Mouse (Mus musculus) bone marrow macrophage, adult 2 months (primary cell): Measurements from ENCODE around the gene Lsmem1.
A peak's percentile ranks its signal among the peaks of the same experiment; 100 is the strongest.

ENCODE experiments used
- CTCF ChIP-seq: IDR thresholded peaks from 2 replicates; pipeline ENCODE4 v1.5.1; 2012; ENCODE audit warnings: low read depth, mild to moderate bottlenecking, low read length, moderate library complexity
- POLR2A ChIP-seq: IDR thresholded peaks from 2 replicates; pipeline ENCODE4 v1.6.1; 2012; ENCODE audit warnings: mild to moderate bottlenecking, low read depth, low read length, borderline replicate concordance

- TF ChIP-seq CTCF (no peak), POLR2A (0 out of 2 replicates have a peak, but pooled peaks have one; percentile 38)
Measured at GRCm38 (mm10) chr12:40222251-40223081, 23.2 kb upstream of the Lsmem1 start.
